Mouse (Mus musculus) macrophage (primary cell): ENCODE measurements around the gene Arl5c. TPM values are rescaled to one million over a fixed set of nuclear protein-coding genes. Genes with fewer than 3 reads are reported as not detected.
A peak's percentile ranks its signal among the peaks of the same experiment; 100 is the strongest.

Experiments used
- H3K27ac ChIP-seq: fragments of 350-480 bp; formaldehyde crosslinking; 2 replicates; pipeline ENCODE4 v1.9.0; 2021
- H3K36me3 ChIP-seq: fragments of 350-480 bp; formaldehyde crosslinking; 2 replicates; pipeline ENCODE4 v1.9.0; 2021; ENCODE audit errors: inconsistent target
- H3K4me3 ChIP-seq: fragments of 350-480 bp; formaldehyde crosslinking; 2 replicates; pipeline ENCODE4 v1.9.0; 2021; ENCODE audit errors: inconsistent target
- H3K79me2 ChIP-seq: fragments of 350-480 bp; formaldehyde crosslinking; 2 replicates; pipeline ENCODE4 v1.9.0; 2021; ENCODE audit errors: inconsistent target
- WGBS: methylation state at CpG from one replicate; pipeline ENCODE4 v1.1.7; 2026; ENCODE audit warnings: inconsistent platforms; ENCODE audit not compliant: missing documents; 5-methylcytosine and 5-hydroxymethylcytosine counted together
- polyA plus RNA-seq: library from polyadenylated mRNA; stranded (reverse); fragments of 250-400 nt; gene quantifications from 3 replicates; pipeline ENCODE4 v1.2.4, GENCODE M21; 2018; ENCODE audit warnings: inconsistent platforms

Gene Arl5c
- polyA plus RNA-seq, 1 experiment from 2014 or later: 38.4 TPM

- H3K79me2 ChIP-seq: peaks cover 12% of the 10 kb centered on the region; the same call in 1 of the 2 replicates
- H3K27ac ChIP-seq: peak overlapping the region; percentile 22; the same call in 1 of the 2 replicates
- H3K4me3 ChIP-seq: peak overlapping the region; percentile 50
- WGBS: 3% methylated on average over 13 of the region's 13 CpGs
- H3K36me3 ChIP-seq: peaks cover 10% of the 10 kb centered on the region; the same call in 1 of the 2 replicates
Measured at GRCm38 (mm10) chr11:97994539-97995100, 1.4 kb downstream of the Arl5c start.

- under 1% methylated on average over 26 of the region's 26 CpGs for WGBS
Measured at GRCm38 (mm10) chr11:97988530-97989096, 7.4 kb downstream of the Arl5c start.

GRCm38 (mm10) chr11:97987551-97988526 lies 8.1 kb downstream of the Arl5c start:
- Histone ChIP-seq H3K27ac (peak overlapping the region; percentile 86), H3K79me2 (peaks cover 30% of the 10 kb centered on the region), H3K36me3 (peaks cover 9% of the 10 kb centered on the region; the same call in 1 of the 2 replicates), H3K4me3 (peak overlapping the region; percentile 93)
- whole genome bisulfite sequencing: under 1% methylated on average over 42 of the region's 42 CpGs

More at GRCm38 (mm10) chr11:97988530-97989096, 7.4 kb downstream of the Arl5c start:
- H3K27ac ChIP-seq: peak overlapping the region; percentile 86
- H3K4me3 ChIP-seq: peak overlapping the region; percentile 93
- H3K36me3 ChIP-seq: peaks cover 10% of the 10 kb centered on the region; the same call in 1 of the 2 replicates
- H3K79me2 ChIP-seq: peaks cover 22% of the 10 kb centered on the region

- peaks cover 36% of the 10 kb centered on the region for H3K79me2 ChIP-seq
- WGBS: 41% methylated on average over 14 of the region's 17 CpGs
- H3K4me3 ChIP-seq: peak overlapping the region; percentile 93; the same call in 1 of the 2 replicates
- no peaks in the 10 kb centered on the region for H3K36me3 ChIP-seq
- peak overlapping the region; percentile 86; the same call in 1 of the 2 replicates for H3K27ac ChIP-seq
Measured at GRCm38 (mm10) chr11:97986738-97987465, 9.1 kb downstream of the Arl5c start.

- WGBS: 3% methylated on average over 71 of the region's 74 CpGs
- Histone ChIP-seq H3K4me3 (peak within 1 kb of the TSS; percentile 93), H3K27ac (peak within 1 kb of the TSS; percentile 86), H3K79me2 (peaks cover 45% of the 10 kb centered on the region), H3K36me3 (no peaks in the 10 kb centered on the region)
Measured at GRCm38 (mm10) chr11:97985727-97986677, 10.0 kb downstream of the Arl5c start, which contains the start of gene Plxdc1. Gene Plxdc1 (minus strand): TSS chr11:97986444.

- WGBS: 76% methylated on average over 1 of the region's 1 CpGs
- Histone ChIP-seq H3K79me2 (peaks cover 52% of the 10 kb centered on the region), H3K36me3 (no peaks in the 10 kb centered on the region), H3K27ac (no peak overlapping the region), H3K4me3 (no peak overlapping the region)
Measured at GRCm38 (mm10) chr11:97983983-97984382, 12.0 kb downstream of the Arl5c start.

GRCm38 (mm10) chr11:97983506-97983905 lies 12.5 kb downstream of the Arl5c start:
- Histone ChIP-seq H3K79me2 (peaks cover 52% of the 10 kb centered on the region), H3K36me3 (no peaks in the 10 kb centered on the region), H3K27ac (no peak overlapping the region), H3K4me3 (no peak overlapping the region)
- WGBS: 92% methylated on average over 2 of the region's 3 CpGs

GRCm38 (mm10) chr11:97982721-97983120 lies 13.3 kb downstream of the Arl5c start:
- no peak overlapping the region for H3K27ac ChIP-seq
- H3K36me3 ChIP-seq: no peaks in the 10 kb centered on the region
- peaks cover 52% of the 10 kb centered on the region for H3K79me2 ChIP-seq
- WGBS: 94% methylated on average over 9 of the region's 9 CpGs
- no peak overlapping the region for H3K4me3 ChIP-seq

- WGBS: 95% methylated on average over 9 of the region's 9 CpGs
- no peak overlapping the region for H3K4me3 ChIP-seq
- H3K27ac ChIP-seq: no peak overlapping the region
- peaks cover 49% of the 10 kb centered on the region for H3K79me2 ChIP-seq
- no peaks in the 10 kb centered on the region for H3K36me3 ChIP-seq
Measured at GRCm38 (mm10) chr11:97980531-97980966, 15.4 kb downstream of the Arl5c start.

- Histone ChIP-seq H3K36me3 (no peaks in the 10 kb centered on the region), H3K4me3 (no peak overlapping the region), H3K79me2 (peaks cover 44% of the 10 kb centered on the region), H3K27ac (no peak overlapping the region)
- WGBS: 85% methylated on average over 10 of the region's 10 CpGs
Measured at GRCm38 (mm10) chr11:97979824-97980495, 16.0 kb downstream of the Arl5c start.

- Histone ChIP-seq H3K27ac (no peak overlapping the region), H3K79me2 (peaks cover 28% of the 10 kb centered on the region), H3K36me3 (no peaks in the 10 kb centered on the region), H3K4me3 (no peak overlapping the region)
- WGBS: 94% methylated on average over 13 of the region's 13 CpGs
Measured at GRCm38 (mm10) chr11:97978392-97978791, 17.6 kb downstream of the Arl5c start.

- Histone ChIP-seq H3K79me2 (peaks cover 22% of the 10 kb centered on the region), H3K36me3 (no peaks in the 10 kb centered on the region), H3K27ac (no peak overlapping the region), H3K4me3 (no peak overlapping the region)
- 68% methylated on average over 5 of the region's 5 CpGs for WGBS
Measured at GRCm38 (mm10) chr11:97977797-97978196, 18.2 kb downstream of the Arl5c start.

- 83% methylated on average over 5 of the region's 5 CpGs for WGBS
- H3K4me3 ChIP-seq: no peak overlapping the region
- H3K27ac ChIP-seq: no peak overlapping the region
- no peaks in the 10 kb centered on the region for H3K36me3 ChIP-seq
- no peaks in the 10 kb centered on the region for H3K79me2 ChIP-seq
Measured at GRCm38 (mm10) chr11:97974746-97975145, 21.2 kb downstream of the Arl5c start.
